Mouse (Mus musculus) limb, embryonic 12.5 days (tissue): Measurements from ENCODE around the gene Pax7. TPM values are rescaled to one million over a fixed set of nuclear protein-coding genes. Genes with fewer than 3 reads are reported as not detected.

ENCODE experiments used
- ATAC-seq: fragments of 200-750 bp; cut with Nextera tagmentation; 2 replicates; pipeline ENCODE4 v1.8.0; 2017; ENCODE audit warnings: low read depth, moderate TSS enrichment; ENCODE audit not compliant: insufficient number of reproducible peaks, insufficient read depth, low FRiP score, low TSS enrichment
- H3K27ac ChIP-seq: fragments of 300-500 bp; sonication (generic); 2 replicates; pipeline ENCODE4 v1.5.1; 2016; ENCODE audit warnings: mild to moderate bottlenecking, moderate library complexity
- H3K27me3 ChIP-seq: fragments of 300-500 bp; sonication (generic); 2 replicates; pipeline ENCODE4 v1.6.1; 2016; ENCODE audit warnings: mild to moderate bottlenecking, moderate library complexity
- H3K36me3 ChIP-seq: fragments of 300-500 bp; sonication (generic); 2 replicates; pipeline ENCODE4 v1.6.1; 2016; ENCODE audit warnings: mild to moderate bottlenecking, moderate library complexity
- H3K4me1 ChIP-seq: fragments of 300-500 bp; sonication (generic); replicated peaks from 2 replicates; pipeline ENCODE4 v1.6.1; 2016
- H3K4me2 ChIP-seq: fragments of 300-500 bp; sonication (generic); 2 replicates; pipeline ENCODE4 v1.6.1; 2016; ENCODE audit warnings: mild to moderate bottlenecking, moderate library complexity
- H3K4me3 ChIP-seq: fragments of 300-500 bp; sonication (generic); replicated peaks from 2 replicates; pipeline ENCODE4 v1.5.1; 2016; ENCODE audit warnings: mild to moderate bottlenecking
- H3K9ac ChIP-seq: fragments of 300-500 bp; sonication (generic); replicated peaks from 2 replicates; pipeline ENCODE4 v1.6.1; 2016; ENCODE audit warnings: mild to moderate bottlenecking, moderate library complexity
- H3K9me3 ChIP-seq: fragments of 300-500 bp; sonication (generic); 2 replicates; pipeline ENCODE4 v1.6.1; 2016; ENCODE audit warnings: mild to moderate bottlenecking, moderate library complexity
- WGBS: fragments of 180-500 bp; shearing (Covaris S2); methylation state at CpG from one replicate; pipeline ENCODE4 v1.1.7; 2016; 5-methylcytosine and 5-hydroxymethylcytosine counted together
- polyA plus RNA-seq: library from polyadenylated mRNA; unstranded; fragments of >200 nt; fragmentation: Nextera tagmentation; extraction: Ambion mirVana; gene quantifications from 2 replicates; pipeline ENCODE4 v1.2.1, GENCODE M21; 2016

Pax7 gene
- polyA plus RNA-seq, 1 experiment from 2014 or later: 0.40 TPM

DNA sequence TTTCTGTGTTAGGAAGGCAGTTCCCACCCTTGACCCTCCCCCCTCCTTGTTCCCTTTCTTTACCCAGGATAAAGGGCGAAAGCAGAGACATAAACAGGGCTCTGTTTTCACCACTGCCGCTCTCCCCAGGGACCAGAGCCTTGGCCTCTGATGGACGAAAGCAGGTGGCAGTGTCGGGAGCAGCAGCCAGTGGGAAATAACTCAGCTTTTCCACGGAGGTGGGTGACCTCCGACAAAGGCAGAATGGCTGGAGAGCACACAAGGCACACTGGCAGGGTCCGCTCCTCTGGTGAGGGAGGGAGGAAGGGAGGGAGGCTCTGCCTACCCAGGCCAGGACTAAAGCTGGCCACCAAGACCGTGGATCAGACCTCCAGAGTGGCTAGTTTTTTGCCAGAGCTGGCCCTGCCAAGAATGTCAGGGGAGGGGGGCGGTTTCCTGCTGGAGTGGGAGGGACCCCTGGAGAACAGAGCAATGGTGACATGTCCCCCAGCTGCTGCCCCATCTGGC, 62.1 kb downstream of the Pax7 start:
- Histone ChIP-seq H3K4me3 (no peak overlapping the region), H3K4me1 (peaks cover 20% of the 10 kb centered on the region), H3K27me3 (peaks cover 78% of the 10 kb centered on the region), H3K9ac (no peak overlapping the region), H3K4me2 (0 out of 2 replicates have a peak overlapping the region, but pooled peaks have one; percentile 2), H3K9me3 (no peaks in the 10 kb centered on the region), H3K27ac (no peak overlapping the region), H3K36me3 (no peaks in the 10 kb centered on the region)
- ATAC-seq: peak; percentile 48; the same call in 1 of the 2 replicates
- 9% methylated on average over 9 of the region's 9 CpGs for WGBS

DNA sequence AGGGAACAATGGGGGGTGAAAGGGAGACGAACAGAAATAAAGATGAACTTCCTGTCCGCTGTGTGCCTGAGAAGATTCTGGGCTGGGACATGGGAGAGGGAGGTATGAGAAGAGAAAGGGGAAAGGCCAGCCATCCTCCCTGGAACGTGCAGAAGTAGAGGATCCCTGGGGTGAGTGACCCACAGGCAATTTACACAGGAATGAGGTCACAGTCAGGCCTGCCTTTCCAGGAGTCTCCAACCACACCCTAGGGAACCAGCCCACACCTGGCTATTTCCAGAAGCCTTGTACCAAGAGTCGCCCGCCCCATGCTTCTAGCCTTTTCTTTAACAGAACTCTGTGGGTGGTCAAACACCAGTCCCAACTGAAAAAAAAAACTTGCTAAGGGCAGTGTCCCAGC, 65.5 kb downstream of the Pax7 start:
- ATAC-seq: no peak
- 26% methylated on average over 5 of the region's 5 CpGs for WGBS
- Histone ChIP-seq H3K27ac (no peak overlapping the region), H3K4me2 (no peak overlapping the region), H3K4me3 (no peak overlapping the region), H3K4me1 (peaks cover 25% of the 10 kb centered on the region), H3K9me3 (no peaks in the 10 kb centered on the region), H3K9ac (no peak overlapping the region), H3K27me3 (peaks cover 97% of the 10 kb centered on the region), H3K36me3 (no peaks in the 10 kb centered on the region)

DNA sequence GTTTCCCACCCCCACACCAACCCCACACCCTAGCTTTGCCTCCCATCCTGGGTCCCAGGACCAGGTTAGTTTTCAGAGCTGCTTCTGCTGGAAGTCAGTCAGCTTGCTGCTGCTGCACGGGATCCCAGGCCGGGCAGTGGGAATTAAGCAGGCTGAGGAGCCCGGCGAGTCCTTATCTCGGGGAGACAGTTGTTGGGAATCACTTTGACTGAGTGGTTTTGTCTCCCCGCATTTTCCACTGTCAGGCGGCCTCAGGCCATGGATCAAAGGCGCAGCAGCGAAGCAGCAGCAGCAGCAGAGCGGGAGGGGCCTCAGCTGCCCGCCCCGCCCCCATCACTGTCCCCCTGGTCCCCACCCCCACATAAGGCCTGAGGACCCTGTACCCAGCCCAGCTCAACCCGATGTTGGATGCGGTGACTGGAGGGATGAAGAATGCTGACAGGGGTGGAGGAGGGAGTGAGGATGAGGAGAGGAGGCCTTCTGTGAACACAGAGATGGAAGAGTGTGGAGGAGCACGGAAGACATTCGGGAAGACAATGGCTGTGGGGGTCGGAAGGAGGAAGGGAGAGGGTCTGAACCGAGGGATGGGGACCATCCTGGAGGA, 66.1 kb downstream of the Pax7 start:
- H3K4me1 ChIP-seq: peaks cover 25% of the 10 kb centered on the region
- H3K27ac ChIP-seq: no peak overlapping the region
- no peak overlapping the region for H3K4me3 ChIP-seq
- no peaks in the 10 kb centered on the region for H3K9me3 ChIP-seq
- 2% methylated on average over 18 of the region's 18 CpGs for WGBS
- H3K9ac ChIP-seq: no peak overlapping the region
- H3K4me2 ChIP-seq: no peak overlapping the region
- H3K27me3 ChIP-seq: peaks cover 100% of the 10 kb centered on the region
- H3K36me3 ChIP-seq: no peaks in the 10 kb centered on the region
- ATAC-seq: no peak

DNA sequence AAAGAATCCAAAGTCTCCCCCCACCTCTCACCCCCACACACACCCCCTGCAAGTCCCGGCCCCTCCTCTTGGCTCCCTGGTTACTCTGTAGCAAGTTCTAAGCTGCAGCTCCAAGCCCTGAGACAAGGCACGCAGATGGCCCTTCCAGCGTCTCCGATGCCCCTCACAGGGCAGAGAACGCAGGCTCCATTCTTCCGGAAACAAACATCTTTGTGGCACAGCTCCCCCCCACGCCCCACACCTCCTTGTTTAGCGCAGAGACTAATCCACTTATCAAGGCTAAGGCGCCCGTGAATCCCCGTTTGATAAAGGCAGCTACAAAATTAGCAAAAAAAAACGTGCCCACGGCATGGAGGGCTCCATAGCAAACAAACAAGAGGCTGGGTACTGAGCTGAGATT, 71.4 kb downstream of the Pax7 start:
- ATAC-seq: no peak
- H3K27me3 ChIP-seq: peaks cover 100% of the 10 kb centered on the region
- no peak overlapping the region for H3K27ac ChIP-seq
- no peak overlapping the region for H3K4me2 ChIP-seq
- H3K9ac ChIP-seq: no peak overlapping the region
- no peaks in the 10 kb centered on the region for H3K36me3 ChIP-seq
- no peaks in the 10 kb centered on the region for H3K9me3 ChIP-seq
- no peak overlapping the region for H3K4me3 ChIP-seq
- WGBS: 13% methylated on average over 13 of the region's 13 CpGs
- peaks cover 28% of the 10 kb centered on the region for H3K4me1 ChIP-seq

DNA sequence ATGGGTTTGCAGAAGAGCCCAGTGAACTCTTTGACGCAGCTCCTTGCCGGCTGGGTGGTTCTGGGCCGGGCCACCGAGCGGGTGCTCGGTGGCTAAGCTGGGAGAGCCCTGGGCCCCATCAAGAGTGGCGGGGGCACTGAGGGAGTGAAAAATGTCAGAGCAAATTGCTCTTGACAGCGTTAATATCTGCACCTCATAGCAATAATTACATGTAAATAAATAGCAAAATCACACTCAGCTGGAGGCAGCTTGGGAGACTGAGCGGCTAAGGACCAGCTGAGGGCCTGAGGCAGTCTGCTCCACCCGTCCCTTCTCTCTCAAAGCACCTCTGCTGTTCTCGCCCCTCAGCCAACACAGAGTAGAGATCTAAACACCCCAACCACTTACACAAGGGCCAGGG, 72.6 kb downstream of the Pax7 start:
- Histone ChIP-seq H3K4me1 (peaks cover 29% of the 10 kb centered on the region), H3K27me3 (peaks cover 100% of the 10 kb centered on the region), H3K36me3 (no peaks in the 10 kb centered on the region), H3K27ac (no peak overlapping the region), H3K9me3 (no peaks in the 10 kb centered on the region), H3K4me3 (no peak overlapping the region), H3K9ac (no peak overlapping the region), H3K4me2 (no peak overlapping the region)
- no peak for ATAC-seq
- 50% methylated on average over 11 of the region's 11 CpGs for WGBS

DNA sequence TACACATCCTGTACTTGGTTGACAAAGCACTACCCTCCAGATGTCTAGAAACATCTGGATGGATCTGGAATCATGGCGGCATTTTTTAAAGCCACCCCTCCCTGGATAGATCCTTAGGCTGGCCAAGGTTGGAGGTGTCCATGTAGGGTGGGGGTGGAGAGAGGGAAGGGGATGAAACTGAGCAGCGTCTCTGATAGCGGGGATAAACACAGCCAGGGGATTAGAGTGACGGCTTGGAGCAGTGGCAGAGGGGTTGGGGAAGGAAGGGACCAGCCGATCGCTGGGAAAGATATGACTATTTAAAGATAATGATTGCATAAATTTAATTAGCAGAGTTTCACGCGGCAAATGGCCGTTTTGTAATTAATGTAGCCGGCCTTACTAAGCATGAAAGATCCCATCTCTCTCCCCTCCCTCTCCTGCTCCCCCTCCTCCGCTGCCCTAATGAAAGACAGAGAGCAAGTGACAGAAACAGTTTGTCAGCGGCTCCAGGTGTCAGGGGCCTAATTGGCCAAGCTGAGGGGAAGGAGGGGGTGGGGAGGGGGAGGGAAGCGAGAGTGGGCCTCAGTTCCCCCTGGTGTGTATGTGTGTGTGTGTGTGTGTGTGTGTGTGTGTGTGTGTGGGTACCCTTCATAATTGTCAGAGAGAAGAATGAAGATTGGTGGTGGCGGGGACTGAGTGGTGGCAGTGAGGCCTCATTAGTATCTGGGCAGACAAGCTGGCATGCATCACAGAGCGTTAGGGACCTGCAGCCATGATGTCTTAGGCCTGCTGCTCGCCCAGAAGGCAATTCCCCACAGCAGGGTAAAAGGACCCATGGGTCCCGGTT, 74.6 kb downstream of the Pax7 start:
- Histone ChIP-seq H3K27ac (no peak overlapping the region), H3K4me3 (no peak overlapping the region), H3K4me2 (no peak overlapping the region), H3K27me3 (peaks cover 100% of the 10 kb centered on the region), H3K9ac (no peak overlapping the region; the same call in 1 of the 2 replicates), H3K36me3 (no peaks in the 10 kb centered on the region), H3K9me3 (no peaks in the 10 kb centered on the region), H3K4me1 (peaks cover 37% of the 10 kb centered on the region)
- WGBS: 10% methylated on average over 17 of the region's 17 CpGs
- ATAC-seq: no peak

DNA sequence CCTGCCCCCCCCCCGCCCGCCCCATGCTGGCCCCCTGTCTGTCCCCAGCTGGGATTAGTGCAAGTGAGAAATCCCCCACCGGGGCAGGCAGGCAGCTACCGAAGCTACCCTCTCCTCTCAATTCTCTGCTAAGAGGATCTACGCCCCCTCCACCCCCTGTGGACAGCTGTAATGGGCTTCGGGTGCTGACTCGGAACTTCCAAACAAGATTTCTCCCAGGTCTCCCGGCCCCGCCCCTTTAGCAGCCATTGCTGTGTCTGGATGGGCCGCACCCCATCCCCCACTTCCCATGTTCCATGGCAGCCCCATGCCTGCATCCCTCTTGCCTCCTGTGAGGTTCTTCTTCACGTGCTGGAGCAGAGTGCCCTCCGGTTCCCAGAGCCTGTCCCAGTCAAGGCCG, 76.4 kb downstream of the Pax7 start:
- no peaks in the 10 kb centered on the region for H3K36me3 ChIP-seq
- peaks cover 93% of the 10 kb centered on the region for H3K27me3 ChIP-seq
- no peaks in the 10 kb centered on the region for H3K9me3 ChIP-seq
- H3K4me1 ChIP-seq: peaks cover 32% of the 10 kb centered on the region
- no peak for ATAC-seq
- WGBS: 5% methylated on average over 11 of the region's 13 CpGs
- peak overlapping the region; percentile 17; the same call in 1 of the 2 replicates for H3K4me2 ChIP-seq
- no peak overlapping the region for H3K9ac ChIP-seq
- no peak overlapping the region for H3K27ac ChIP-seq
- no peak overlapping the region for H3K4me3 ChIP-seq

DNA sequence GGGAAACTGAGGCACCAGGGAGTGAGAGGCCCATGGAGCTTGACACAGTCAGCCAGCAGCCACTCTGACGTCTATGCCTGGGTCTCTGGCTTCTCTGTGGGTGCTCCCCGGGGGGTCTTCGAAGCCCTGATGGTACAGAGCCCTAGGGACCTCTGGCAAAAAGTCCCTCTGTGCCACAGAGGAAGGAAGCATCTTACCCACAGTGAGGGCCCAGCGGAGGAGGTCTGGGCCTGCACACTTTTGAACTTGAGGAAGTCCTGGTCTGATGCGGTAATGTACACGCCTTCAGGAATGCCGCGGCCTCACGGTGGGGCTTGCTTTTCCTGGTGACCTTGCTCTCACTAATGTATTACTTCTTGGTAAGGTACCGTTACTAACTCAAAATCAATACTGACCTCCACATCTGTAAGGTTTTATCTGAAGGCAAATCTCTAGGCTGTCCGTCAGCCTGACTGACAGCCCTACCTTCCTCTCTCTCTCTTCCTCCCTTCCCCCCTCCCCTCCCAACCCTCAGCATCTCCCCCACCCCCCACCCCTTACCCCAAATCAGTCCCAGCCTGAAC, 79.1 kb downstream of the Pax7 start:
- Histone ChIP-seq H3K27me3 (peaks cover 73% of the 10 kb centered on the region), H3K9me3 (no peaks in the 10 kb centered on the region), H3K9ac (no peak overlapping the region), H3K4me1 (peaks cover 32% of the 10 kb centered on the region), H3K36me3 (no peaks in the 10 kb centered on the region), H3K4me3 (no peak overlapping the region), H3K4me2 (no peak overlapping the region), H3K27ac (no peak overlapping the region)
- WGBS: 24% methylated on average over 11 of the region's 11 CpGs
- ATAC-seq: no peak

DNA sequence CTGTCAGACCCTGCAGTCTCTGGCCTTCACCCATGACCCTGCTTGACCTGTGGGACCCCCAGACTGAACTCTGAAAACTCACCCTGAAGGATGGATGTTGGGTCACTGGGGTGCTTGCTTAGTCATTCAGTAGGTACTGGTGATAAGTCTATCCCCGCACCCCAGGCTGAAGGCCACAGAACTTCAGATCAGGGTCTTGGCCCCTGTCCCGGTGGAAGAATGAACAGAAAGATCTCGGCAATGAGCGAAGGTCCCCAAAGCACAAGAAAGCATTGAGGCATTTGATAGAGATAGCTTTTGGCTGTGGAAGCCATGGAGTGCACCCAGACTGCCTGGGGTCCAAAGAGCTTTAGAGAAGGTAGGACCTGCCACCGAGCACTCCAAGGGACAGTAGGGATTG, 82.4 kb downstream of the Pax7 start:
- no peak overlapping the region for H3K4me2 ChIP-seq
- ATAC-seq: no peak
- H3K27me3 ChIP-seq: peaks cover 47% of the 10 kb centered on the region
- H3K4me1 ChIP-seq: peaks cover 20% of the 10 kb centered on the region
- 90% methylated on average over 5 of the region's 5 CpGs for WGBS
- H3K4me3 ChIP-seq: no peak overlapping the region
- no peak overlapping the region for H3K27ac ChIP-seq
- H3K9ac ChIP-seq: no peak overlapping the region
- 0 out of 2 replicates have a peak, but pooled peaks cover 5% of the 10 kb centered on the region for H3K9me3 ChIP-seq
- H3K36me3 ChIP-seq: no peaks in the 10 kb centered on the region

DNA sequence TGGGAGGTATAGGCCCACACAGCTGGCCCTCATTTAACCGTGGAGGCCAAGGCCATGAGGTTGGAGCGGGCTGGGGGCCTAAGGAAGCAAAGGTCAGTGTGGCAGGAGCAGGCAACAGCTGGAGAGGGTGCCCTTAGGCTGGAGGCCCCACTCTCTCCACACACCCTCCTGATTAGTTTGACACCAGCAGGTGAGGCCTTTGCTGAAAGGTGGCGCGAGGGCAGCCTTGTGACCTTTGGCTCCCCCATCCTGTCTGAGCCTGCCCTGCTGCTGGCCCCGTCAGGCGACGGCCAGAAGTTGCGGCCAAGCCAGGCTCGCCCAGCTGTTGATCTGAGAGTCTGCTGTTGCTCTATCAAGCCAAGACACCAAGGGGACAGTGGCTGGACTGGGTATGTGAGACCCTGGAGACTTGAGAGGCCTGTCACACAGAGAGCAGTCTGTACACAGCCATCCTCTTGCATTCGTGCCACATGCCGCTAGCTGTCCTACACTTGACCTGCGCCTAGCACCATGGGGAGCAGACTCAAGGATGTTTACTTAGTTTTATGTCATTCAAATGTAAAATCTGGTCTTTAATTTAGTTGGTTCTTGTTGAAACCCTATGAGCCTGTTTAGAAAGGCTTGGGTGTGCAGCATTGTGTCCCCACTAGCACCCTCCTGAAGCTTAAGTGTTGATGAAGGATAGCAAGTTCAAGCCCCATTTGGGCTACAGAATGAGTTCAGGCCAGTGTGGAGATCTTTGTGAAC, 86.0 kb downstream of the Pax7 start:
- H3K4me2 ChIP-seq: no peak overlapping the region
- H3K9me3 ChIP-seq: 0 out of 2 replicates have a peak, but pooled peaks cover 5% of the 10 kb centered on the region
- 20% methylated on average over 12 of the region's 12 CpGs for WGBS
- ATAC-seq: no peak
- peaks cover 12% of the 10 kb centered on the region for H3K4me1 ChIP-seq
- H3K4me3 ChIP-seq: no peak overlapping the region
- no peak overlapping the region for H3K9ac ChIP-seq
- H3K27me3 ChIP-seq: peaks cover 18% of the 10 kb centered on the region; the same call in 1 of the 2 replicates
- H3K27ac ChIP-seq: no peak overlapping the region
- no peaks in the 10 kb centered on the region for H3K36me3 ChIP-seq

DNA sequence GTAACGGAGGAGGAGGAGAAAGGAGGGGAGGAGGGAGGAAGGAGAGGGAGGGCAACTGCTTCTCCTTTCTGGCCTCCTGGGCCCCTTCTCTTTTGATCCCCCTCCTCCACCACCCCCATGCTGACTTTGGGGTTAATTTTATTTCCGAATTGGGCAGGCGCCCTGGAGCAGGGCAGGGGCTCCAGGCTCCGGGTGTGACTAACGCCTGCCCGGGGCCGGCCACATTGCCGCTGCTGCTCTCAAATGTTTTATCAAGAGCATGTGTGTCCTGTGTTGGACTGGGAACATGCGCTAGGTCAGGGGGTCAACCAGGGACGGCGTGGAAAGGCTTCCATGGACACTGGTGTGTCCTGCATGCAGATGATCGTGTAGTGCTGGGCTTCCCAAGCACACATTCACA, 87.2 kb downstream of the Pax7 start:
- 15% methylated on average over 12 of the region's 12 CpGs for WGBS
- H3K9ac ChIP-seq: no peak overlapping the region
- H3K36me3 ChIP-seq: no peaks in the 10 kb centered on the region
- H3K4me1 ChIP-seq: peaks cover 12% of the 10 kb centered on the region
- H3K27me3 ChIP-seq: 0 out of 2 replicates have a peak, but pooled peaks cover 9% of the 10 kb centered on the region
- H3K27ac ChIP-seq: no peak overlapping the region
- no peak overlapping the region for H3K4me2 ChIP-seq
- no peak for ATAC-seq
- H3K4me3 ChIP-seq: no peak overlapping the region
- H3K9me3 ChIP-seq: peaks cover 9% of the 10 kb centered on the region; the same call in 1 of the 2 replicates
